Mouse (Mus musculus) retina, postnatal 1 day (tissue): ENCODE measurements around the gene Slc12a1.

Experiments
- DNase-seq: peaks from one replicate; pipeline ENCODE4 v3.0.0-alpha.2; 2012

The Slc12a1 gene

DNA sequence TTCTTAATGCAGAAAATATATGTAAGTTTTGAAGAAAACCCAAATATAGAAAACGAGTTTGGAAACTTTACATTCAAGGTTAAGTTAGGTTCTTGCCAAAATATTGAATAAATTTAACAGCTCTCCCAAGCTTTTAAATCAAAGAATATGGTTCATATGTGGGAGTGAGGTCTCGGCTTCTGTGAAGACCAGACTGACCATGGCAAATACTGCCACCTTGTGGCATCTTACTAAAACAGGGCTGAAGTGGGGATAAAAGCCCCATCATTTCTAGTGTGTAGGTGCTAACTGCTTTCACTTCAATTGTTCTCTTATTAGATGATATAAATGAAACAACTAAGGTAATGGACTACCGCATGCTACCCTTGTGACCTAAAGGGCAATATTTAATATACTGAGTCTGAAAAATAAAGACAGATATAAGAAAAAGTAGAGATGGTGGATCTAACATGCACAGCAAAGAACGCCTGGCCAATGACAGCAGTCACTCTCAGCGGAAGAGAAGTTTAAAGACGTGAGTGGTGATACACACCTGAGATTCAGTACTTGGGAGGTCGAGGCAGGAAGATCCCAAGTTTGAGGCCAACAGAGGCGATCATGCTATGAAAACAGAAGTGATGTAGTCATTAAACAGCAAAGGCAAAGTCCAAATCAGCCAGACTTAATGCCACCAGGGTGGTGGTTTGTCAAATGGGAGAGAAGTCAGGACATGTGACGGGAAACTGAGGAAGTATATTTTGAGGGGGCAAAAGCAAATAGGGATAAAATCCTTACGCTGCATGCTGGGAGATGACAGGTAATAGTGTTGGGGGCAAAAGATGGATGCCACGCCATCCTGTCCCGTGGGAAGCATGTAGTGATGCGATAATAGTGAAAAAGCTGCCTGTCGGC is 107.2 kb downstream of the Slc12a1 start:
- DNase-seq: peak; percentile 59

DNA sequence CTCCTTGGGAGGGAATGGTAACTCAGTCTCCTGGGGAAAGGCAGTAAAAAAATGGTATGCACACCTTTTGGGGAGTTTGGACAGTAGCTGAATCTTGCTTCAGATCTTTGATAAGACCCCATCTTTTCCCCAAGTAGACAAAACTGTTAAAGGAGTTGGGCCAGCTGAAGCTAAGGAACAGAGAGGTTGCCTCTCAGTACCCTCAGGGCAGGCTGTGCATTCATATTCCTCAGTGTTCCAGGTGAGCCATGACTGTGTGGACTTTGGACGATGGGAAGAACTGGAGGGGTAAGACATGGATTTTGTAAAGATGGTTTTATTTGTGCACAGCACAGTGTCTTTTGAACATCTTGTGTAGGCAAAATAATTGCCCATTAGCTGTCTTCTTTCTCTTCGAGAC is 108.0 kb downstream of the Slc12a1 start:
- DNase-seq: no peak

DNA sequence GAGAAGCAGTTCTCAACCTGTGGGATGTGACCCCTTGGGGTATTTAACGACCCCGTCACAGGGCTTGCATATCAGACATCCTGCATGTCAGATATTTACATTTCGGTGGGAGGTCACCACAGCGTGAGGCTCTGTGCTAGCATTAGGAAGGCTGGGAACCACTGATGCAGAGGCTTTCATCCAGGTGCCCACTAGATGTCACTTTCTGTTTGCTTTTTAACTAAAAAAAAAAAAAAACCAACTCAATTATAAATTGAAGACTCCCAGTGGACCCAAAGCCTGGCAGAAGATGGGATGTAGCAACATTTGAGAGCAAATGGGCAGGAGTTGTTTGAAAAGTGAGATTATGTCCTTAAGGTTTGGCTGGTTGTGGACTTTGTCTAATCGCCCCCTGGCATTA is 110.8 kb downstream of the Slc12a1 start:
- DNase-seq: peak; percentile 40

DNA sequence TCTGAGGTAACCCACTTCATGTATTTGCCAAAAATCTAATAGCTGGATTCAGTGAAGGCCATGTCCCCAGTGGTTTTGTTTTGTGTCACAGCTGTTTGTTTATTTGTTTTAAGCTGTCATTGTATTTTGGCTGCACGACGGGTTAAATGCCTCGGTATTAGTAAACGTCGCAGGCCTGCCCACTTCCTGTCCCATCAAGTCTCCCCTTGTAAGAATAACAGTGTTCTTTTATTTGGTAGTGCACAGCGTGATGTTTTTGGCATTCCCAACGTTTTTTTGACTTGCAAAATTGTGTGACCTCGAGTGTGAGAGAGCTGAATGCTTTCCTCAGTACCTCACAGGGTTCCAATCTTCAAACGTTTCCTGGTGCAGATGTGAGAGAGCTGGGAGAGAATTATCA is 111.4 kb downstream of the Slc12a1 start:
- DNase-seq: no peak

DNA sequence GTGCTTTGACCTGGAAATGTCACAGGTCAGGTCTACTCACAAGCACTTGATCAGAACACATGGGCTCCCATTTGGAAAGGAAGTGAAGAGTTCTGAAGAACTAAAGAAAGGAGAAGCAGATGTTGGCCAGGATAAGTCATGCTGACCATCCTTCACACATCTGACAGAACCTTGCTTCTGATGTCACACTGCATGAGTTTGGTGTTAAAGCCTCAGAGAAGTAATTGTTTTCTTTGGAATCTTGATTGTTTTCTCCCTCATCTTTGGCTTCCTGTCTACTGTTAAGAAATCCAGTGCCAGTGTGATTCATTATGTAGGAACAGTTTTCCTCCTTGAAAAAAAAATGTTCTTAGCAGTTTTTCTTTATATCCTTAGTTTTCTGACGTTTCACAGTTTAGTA is 116.6 kb downstream of the Slc12a1 start:
- no peak for DNase-seq

DNA sequence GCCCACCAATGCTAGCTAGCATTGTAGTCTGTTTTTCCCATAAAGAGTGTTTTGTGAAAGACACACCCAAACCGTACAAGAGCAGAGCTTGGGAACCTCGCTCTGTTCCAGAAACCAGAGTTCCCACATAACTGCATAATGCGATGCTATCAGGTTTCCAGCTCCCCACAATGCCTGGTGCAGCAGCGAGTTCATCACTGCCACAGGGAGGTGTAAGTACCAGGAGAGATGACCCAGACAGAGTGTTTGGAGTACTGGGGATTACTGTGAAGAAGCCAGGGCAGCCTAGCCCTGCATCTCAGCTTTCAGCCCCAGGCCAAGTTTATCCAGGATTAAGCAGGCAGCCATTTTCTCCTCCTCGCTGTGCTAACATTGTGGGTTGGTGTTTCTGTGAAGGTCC is 123.3 kb downstream of the Slc12a1 start:
- no peak for DNase-seq

DNA sequence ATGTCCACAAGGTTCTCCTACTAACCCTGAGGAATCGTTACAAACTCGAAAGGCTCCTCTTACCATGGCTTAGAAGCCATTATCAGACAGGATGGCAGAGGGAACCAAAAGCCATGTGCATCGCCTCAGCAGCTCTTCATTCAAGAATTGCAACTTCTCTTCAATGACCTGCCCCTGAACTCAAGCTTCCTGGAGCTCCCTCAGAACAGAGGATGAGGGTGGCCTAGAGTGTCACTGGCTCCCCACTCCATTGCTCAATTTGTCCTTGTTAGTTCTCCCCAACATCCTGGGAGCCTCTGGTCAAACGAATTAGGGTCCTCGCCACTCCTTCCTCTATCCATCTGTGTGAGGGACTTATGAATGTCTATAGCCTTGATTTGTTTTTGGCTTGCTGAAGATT is 124.4 kb downstream of the Slc12a1 start:
- DNase-seq: no peak

DNA sequence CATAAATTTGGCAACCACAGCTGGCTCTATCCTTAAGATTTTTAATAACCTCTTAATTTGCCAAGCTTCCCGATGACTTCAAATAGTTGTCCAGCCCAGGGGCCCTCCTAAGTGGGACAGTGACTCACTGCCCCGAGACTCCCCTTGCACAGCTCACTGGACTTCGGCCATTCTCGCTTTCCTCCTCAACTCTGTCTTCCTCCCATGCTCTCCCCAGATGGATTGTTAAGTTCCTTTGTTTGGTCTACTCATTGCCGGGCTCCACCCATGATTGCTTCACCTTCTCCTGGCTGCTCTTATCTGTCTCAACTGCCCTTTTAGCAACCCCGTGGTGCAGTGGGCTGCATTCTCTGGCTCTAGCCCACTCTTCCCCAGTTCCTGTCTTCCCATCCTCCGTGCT is 126.2 kb downstream of the Slc12a1 start:
- DNase-seq: no peak
